Mouse (Mus musculus): ENCODE data around the gene Lef1. TPM values are rescaled to one million over a fixed set of nuclear protein-coding genes. Genes with fewer than 3 reads are reported as not detected.

Lef1 gene
- total RNA-seq, 2 experiments from 2014 or later: 0.13 to 0.35 TPM

- DNase-seq: no peak
Measured at GRCm38 (mm10) chr3:131107301-131108093, 2.8 kb upstream of the Lef1 start.

- no peak for DNase-seq
Measured at GRCm38 (mm10) chr3:131108094-131108653, 2.1 kb upstream of the Lef1 start.

GRCm38 (mm10) chr3:131109066-131109685 lies 1.1 kb upstream of the Lef1 start:
- no peak for DNase-seq

- DNase-seq: no peak
Measured at GRCm38 (mm10) chr3:131109686-131110070, 593 bp upstream of the Lef1 start.

- DNase-seq: peak; percentile 6
Measured at GRCm38 (mm10) chr3:131111151-131111850, 1.0 kb downstream of the Lef1 start.

- DNase-seq: peak; percentile 47
Measured at GRCm38 (mm10) chr3:131111851-131112572, 1.7 kb downstream of the Lef1 start.

GRCm38 (mm10) chr3:131112573-131112955 lies 2.3 kb downstream of the Lef1 start:
- no peak for DNase-seq

- no peak for DNase-seq
Measured at GRCm38 (mm10) chr3:131113029-131113428, 2.8 kb downstream of the Lef1 start.

- no peak for DNase-seq
Measured at GRCm38 (mm10) chr3:131116116-131116515, 5.8 kb downstream of the Lef1 start.

- DNase-seq: no peak
Measured at GRCm38 (mm10) chr3:131117352-131117751, 7.1 kb downstream of the Lef1 start.

GRCm38 (mm10) chr3:131117883-131118282 lies 7.6 kb downstream of the Lef1 start:
- no peak for DNase-seq

- DNase-seq: no peak
Measured at GRCm38 (mm10) chr3:131119435-131119834, 9.2 kb downstream of the Lef1 start.

- no peak for DNase-seq
Measured at GRCm38 (mm10) chr3:131123501-131123900, 13.2 kb downstream of the Lef1 start.

- DNase-seq: no peak
Measured at GRCm38 (mm10) chr3:131125873-131126272, 15.6 kb downstream of the Lef1 start.

GRCm38 (mm10) chr3:131126438-131126837 lies 16.2 kb downstream of the Lef1 start:
- DNase-seq: no peak

GRCm38 (mm10) chr3:131134003-131134402 lies 23.7 kb downstream of the Lef1 start:
- DNase-seq: no peak

GRCm38 (mm10) chr3:131135434-131135833 lies 25.2 kb downstream of the Lef1 start:
- no peak for DNase-seq

- DNase-seq: no peak
Measured at GRCm38 (mm10) chr3:131136455-131136854, 26.2 kb downstream of the Lef1 start.

- no peak for DNase-seq
Measured at GRCm38 (mm10) chr3:131137119-131137781, 27.0 kb downstream of the Lef1 start.

GRCm38 (mm10) chr3:131138224-131138623 lies 28.0 kb downstream of the Lef1 start:
- no peak for DNase-seq

GRCm38 (mm10) chr3:131138797-131139196 lies 28.5 kb downstream of the Lef1 start:
- no peak for DNase-seq
